Mouse (Mus musculus): ENCODE measurements at regions not wholly inside any gene's neighbourhood (a gene's known extent, or its start where the extent isn't known, plus 50 kb on each side); places are given as distances from the start of the nearest gene placed in this dataset.

GRCm38 (mm10) chr14:15273107-15273506 lies 165.7 kb downstream of the Lrrc3b start:
- no peak for DNase-seq

- no peak for DNase-seq
Measured at GRCm38 (mm10) chr14:15272364-15272763, 166.4 kb downstream of the Lrrc3b start.

- DNase-seq = peak; percentile 2 to 43
Measured at GRCm38 (mm10) chr14:15266287-15266686, 172.5 kb downstream of the Lrrc3b start.

- DNase-seq = no peak
Measured at GRCm38 (mm10) chr14:15262996-15263395, 175.8 kb downstream of the Lrrc3b start.

GRCm38 (mm10) chr14:15255729-15256128 lies 183.1 kb downstream of the Lrrc3b start:
- no peak for DNase-seq

- no peak for DNase-seq
Measured at GRCm38 (mm10) chr14:15205626-15206025, 233.2 kb downstream of the Lrrc3b start.

GRCm38 (mm10) chr14:15204284-15204683 lies 234.5 kb downstream of the Lrrc3b start:
- no peak for DNase-seq
